Mouse (Mus musculus) skeletal muscle tissue, adult 2 months (tissue): ENCODE measurements at regions not wholly inside any gene's neighbourhood (a gene's known extent, or its start where the extent isn't known, plus 50 kb on each side); places are given as distances from the start of the nearest gene placed in this dataset.
A peak's percentile ranks its signal among the peaks of the same experiment; 100 is the strongest.

Source experiments
- DNase-seq: peaks from one replicate; pipeline ENCODE4 v3.0.0-alpha.2; 2012; ENCODE audit warnings: low read depth, low spot score

GRCm38 (mm10) chr5:115790436-115790835, 54.6 kb upstream of the Cit start:
- peak; percentile 19 for DNase-seq
